Mouse (Mus musculus) lung, adult 2 months (tissue): Measurements from ENCODE around the gene Golt1b.

Experiments
- CTCF ChIP-seq: fragments of 200-500 bp; IDR thresholded peaks from 2 replicates; pipeline ENCODE4 v1.5.1; 2011; ENCODE audit warnings: mild to moderate bottlenecking, low read length, control low read depth; ENCODE audit not compliant: insufficient read depth
- POLR2A ChIP-seq: fragments of 200-500 bp; IDR thresholded peaks from 2 replicates; pipeline ENCODE4 v1.6.1; 2011; ENCODE audit warnings: low read depth, mild to moderate bottlenecking, control low read depth, low read length, borderline replicate concordance; ENCODE audit errors: extremely low read depth

GRCm38 (mm10) chr6:142377081-142377480 lies 9.9 kb upstream of the Golt1b start:
- TF ChIP-seq CTCF (no peak), POLR2A (no peak)
